Mouse (Mus musculus) right cerebral cortex, adult 2 months (tissue): ENCODE results near the gene Mettl7a1.
"Not testable (repeated sequence)": the region's sequence is repeated elsewhere in the genome, so short reads cannot be mapped to it uniquely, and the experiment has no call there.

Source experiments
- DNase-seq, 2 experiments: peaks; one replicate each; pipeline ENCODE4 v3.0.0; 2021 to 2022; ENCODE audit warnings: low spot score in 2 of 2

Mettl7a1 gene

DNA sequence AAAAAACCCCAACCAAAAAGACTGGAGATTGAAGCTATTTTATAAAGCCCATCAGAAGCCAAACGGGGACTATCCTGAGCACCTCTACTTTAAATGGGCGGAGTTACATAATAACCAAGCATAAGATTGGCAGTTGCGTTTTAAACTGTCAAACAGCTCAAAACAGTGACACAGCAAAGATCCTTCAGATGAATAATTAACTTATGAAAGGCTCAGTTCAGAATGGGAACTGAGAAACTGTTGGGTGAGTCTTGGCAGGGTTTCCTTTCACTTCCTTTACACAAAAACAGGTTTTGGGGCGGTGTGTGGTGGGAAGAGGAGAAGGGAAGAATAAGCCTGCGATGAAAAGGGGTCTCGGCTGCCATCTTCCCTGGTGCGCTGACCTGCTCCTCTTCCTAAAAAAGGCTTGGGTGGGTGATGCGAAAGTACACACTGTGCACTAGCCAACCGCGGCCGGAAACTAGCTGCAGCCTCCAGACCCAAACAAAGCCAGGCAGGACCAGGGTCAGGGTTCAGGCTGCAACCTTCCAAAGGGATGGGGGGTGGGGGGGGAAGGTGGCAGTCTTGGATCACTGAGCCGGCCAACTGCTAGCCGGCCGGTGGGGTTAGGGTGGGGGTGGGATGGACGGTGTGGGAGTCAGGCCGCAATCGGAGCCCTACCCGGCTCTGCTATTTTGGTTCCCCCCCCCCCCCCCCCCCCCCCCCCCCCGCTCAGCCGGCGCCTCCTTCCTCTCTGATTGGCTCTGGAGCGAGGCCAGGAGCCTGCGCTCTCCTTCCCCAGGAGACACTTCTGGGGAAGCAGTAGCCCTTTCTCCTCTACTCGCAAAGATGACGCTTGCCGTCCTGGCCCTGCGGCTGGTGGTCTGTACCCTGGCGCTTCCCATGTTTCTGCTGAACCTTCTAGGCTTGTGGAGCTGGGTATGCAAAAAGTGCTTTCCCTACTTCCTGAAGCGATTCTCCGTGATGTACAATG lies at the start of gene Mettl7a1:
Gene Mettl7a1, plus strand, starts transcription at position 122 of the 973 bp plus-strand sequence.
- DNase-seq: peak; percentile 83

DNA sequence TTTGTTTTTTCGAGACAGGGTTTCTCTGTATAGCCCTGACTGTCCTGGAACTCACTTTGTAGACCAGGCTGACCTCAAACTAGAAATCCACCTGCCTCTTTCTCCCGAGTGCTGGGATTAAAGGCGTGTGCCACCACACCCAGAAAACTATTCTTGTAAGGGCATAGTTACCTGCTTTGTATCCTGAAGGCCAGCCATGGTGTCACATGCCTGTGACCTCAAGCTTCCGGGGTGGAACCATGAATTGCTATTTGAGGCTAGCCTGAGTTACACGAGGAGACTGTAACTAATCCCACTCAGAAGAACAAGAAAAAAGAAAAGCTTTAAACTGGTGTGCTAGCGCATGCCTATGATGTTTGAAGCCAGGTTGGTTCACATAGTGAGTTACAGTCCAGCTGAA lies 47.6 kb upstream of the Mettl7a1 start:
- no peak for DNase-seq

DNA sequence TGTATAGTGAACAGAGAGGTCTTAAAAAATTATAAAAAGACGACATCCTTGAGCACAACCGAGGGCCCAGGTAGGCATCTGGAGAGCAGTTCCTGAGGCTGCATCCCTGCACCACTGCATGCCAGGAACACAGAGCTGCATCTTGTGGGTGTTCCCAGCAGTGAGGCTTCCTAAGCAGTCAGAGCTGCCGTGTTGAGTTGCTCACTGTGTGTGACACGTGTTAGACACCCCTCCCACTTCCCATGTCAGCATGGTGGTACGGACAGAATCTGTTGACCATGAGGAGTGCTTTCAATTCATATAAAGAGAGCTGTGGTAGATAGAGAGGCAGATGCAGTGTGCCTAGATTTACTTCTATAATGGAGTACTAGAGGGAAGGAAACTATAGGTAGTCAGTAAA lies 46.6 kb upstream of the Mettl7a1 start:
- no peak for DNase-seq

DNA sequence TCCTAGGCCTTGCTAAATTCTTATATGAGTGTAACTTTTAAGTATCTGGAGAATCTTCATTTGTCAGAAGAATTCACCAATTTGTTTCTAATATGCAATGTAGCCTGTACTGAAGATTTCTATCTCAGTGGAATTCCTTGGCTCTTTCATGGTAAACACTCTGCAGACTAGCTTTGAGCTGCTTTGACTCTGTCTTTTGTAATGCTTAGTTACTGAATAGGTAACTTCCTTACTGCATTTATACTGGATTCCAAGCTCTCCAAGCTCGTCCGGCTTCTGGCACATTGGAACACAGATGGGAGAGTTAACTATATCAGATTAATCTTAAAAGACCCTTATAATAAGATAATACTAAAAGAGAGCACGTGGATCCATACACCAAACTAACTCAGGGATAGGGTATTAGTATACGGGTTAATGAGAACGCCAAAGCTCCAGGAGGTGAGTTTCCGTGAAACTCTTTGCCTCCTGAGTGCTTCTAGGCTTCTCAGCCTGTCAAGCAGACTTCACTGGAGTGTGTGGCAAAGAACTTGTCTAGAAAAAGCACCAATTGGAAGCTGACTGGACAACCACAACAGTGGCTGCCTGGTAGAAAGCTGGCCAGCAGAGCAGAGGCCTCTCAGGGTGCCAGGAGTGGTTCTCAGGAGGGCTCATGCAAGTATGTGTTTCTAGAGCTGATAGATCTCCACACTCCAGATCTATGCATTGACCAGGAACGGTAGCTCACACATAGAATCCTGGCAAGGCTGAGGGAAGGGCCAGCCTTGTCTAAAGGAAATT lies 45.1 kb upstream of the Mettl7a1 start:
- DNase-seq: no peak

DNA sequence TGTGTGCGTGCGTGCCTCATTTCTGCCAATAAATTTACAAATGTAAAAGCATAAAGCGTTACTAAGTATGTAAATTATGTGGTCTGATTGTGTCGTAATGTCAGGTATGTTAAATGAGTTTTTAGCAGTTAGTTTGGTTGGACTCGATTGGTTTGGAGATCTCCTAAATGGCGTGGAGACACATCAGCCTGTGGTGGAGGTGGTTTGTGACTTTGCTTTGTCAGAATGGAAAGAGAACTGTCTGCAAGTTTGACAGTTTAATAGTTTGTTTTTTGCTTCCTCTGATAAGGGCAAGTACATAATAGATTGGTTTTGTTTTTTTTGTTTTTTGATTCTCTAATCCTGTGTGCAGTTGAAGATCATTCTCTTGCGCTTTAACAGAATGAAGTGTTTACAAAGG lies 43.6 kb upstream of the Mettl7a1 start:
- not testable (repeated sequence) for DNase-seq

DNA sequence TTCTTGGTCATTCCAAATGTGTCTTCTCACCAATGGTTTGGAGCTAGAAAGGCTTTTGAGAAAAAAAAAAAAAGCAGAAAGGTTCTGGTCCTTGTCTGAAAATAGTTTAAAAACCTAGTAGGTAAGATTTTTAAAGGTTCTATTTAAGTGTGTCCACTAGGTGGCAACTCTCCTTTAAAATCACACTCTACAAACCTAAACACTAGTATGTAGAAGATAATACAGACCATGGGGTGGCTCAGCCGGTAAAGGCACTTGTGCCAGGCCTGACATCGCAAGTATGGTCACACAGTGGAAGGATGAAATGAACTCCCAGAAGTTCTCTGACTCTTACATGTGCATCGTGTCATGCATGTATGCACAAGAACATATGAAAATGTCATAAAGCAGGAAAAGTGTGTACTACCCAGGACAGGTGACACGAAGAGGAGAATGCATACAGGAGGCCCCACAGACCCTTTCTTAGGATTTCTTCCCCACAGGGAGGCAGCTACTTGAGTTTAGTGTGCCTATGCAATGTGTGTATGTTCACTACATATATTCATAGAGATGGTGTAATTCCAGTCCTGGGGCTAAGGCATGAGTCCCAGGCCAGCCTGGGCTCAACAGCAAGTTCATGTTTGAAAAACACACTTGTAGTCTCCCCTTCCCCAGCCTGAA lies 40.6 kb upstream of the Mettl7a1 start:
- peak in 1 of 2 experiments; percentile 15 for DNase-seq

DNA sequence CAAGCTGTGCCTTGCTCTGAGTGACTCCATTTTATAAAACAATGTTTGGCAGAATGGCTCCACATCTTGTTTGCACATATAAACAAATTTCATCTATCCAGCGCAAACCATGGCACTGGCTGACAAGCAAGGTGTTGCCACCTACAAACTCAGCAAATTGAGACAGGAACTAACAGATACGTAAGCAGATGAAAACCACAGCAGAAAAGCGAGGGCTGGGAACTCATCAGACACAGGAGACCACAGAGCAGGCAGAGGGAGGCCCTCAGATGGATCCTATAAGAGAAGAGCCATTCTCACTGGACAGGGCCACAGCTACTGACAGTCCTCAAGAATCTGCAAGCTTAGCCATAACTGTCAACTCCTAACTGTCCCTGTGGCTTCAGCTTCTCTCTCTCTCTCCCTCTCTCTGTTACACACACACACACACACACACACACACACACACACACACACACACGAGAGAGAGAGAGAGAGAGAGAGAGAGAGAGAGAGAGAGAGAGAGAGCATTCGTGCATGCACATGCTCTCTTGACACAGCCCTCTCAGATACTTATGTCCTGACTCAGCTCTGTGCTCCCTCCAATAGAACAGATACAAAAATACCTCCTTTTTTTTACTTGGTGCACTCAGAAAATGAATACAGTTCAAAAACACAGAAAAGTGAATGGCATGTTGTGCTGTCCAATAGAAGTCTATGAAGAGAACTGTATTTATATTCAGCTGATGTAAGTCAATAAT lies 38.2 kb upstream of the Mettl7a1 start:
- DNase-seq: no peak

DNA sequence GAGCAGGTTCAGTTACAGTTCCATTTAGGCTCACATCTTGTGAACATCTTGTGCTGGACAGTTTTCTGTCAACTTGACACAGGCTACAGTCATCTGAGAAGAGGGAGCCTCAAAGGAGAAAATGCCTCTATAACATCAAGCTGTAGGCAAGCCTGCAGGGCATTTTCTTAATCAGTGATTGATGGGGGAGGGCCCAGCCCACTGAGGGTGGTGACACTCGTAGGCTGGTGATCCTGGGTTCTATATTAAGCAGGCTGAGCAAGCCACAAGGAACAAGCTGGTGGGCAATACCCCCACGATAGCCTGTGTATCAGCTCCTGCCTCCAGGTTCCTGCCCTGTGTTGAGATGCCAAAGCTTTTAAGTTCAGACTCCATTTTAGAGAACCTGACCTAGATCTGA lies 35.0 kb upstream of the Mettl7a1 start:
- no peak for DNase-seq

DNA sequence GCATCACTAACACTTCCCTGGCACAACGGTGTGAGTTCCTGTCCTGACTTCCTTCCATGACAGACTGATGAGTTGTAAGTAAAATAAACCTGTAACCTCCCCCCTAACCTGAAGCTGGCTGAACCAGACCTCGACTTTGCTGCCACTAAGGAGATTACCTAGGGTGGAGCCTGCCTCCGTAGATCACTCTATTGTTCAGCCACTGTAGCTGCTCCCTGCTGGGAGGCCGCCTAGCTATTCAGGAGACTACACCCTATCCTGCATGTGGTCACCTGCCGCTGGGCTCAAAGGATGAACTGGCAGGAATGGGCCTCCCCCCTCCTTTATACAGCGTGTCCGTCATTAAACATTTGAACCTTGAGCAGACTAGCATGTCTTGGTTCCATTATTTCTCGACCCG lies 34.2 kb upstream of the Mettl7a1 start:
- DNase-seq: no peak

DNA sequence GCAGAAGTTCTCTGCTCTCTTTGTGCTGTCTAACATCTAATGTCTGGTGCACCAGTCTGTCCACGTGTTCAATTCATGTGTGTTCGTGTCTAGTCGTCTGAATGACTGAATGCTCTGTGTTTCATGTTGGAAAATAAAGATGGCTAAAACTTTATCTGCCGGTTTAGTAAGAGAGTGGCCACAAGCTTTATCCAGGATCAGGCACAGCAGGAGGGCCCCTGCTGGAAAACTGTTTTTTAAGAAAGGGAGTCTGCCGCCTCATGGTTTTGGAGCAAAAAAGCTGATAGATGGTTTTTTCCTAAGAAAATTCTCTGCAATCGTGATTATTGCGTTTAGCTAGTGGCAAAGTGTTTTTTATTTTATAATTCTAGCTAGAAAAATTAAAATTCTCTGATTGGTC lies 33.3 kb upstream of the Mettl7a1 start:
- not testable (repeated sequence) for DNase-seq

DNA sequence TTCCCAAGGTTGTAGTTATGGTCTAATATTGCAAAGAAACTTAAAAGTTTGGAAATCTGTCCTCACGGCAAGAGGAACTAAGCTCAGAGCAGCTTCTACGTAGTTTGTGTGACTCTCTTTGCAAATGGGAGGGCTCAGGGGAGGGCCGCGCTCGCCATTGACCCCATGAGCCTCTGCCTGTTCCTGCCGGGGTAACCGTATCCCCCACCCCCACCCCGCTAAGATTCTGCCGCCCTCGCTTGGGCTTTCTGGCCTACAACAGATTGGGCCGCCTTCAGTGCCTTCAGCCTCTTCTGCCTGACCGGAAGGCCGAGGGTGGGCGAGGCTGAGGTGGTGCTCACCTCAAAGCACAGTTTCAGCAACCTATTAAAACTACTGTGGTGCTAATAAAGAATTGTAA lies 32.5 kb upstream of the Mettl7a1 start:
- DNase-seq: no peak

DNA sequence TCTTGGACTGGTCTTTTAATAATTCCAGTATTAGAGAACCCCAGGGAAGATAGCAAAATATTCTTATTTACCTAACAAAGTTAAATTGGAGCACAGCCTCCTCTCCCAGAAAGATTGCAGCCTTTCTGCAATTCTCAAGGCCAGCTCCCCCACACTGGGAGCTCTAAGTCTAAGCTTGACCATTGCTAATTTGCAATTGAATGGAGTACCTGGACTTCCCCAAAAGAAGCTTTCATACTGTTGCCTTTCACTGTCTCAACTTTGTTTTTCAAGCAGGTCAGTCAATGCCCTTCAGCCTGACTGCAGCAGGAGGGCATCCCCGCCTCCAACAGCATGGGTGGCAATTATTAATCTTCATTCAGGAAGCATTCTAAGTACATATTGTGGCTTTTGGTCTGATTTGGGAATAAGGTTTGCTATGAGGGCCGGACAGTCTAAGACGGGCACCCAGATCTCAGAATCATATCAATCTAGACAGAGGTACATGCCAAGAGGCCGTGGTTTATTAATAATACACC lies 30.1 kb upstream of the Mettl7a1 start:
- not testable (repeated sequence) for DNase-seq

DNA sequence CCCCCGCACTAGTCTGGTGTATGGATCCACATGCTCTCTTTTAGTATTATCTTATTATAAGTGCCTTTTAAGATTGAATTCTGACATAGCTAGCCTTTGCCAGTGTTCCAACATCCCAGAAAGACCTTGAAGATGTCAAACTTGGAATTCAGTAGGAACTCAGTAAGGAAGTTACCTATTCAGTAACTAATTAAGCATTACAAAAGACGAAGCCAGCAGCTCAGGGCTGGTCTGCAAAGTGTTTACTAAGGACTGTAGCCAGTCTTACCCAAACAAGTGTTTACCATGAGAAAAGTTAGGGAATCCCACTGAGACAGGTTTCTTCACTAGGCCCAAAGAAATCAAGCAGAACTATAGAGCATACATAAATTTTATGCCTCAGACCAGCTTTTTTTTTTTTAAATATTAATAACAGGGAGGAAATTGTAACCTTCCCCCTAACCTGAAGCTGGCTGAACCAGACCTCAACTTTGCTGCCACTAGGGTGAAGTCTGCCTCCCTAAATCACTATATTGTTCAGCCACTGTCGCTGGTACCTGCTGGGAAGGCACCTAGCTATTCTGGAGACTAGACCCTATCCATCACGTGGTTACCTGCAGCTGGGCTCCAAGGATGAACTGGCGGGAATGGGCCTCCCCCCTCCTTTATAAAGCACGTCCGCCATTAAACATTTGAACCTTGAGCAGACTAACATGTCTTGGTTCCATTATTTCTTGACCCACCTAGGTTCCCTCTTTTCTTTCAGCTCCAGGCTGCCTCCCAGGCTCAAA lies 29.0 kb upstream of the Mettl7a1 start:
- DNase-seq: no peak

DNA sequence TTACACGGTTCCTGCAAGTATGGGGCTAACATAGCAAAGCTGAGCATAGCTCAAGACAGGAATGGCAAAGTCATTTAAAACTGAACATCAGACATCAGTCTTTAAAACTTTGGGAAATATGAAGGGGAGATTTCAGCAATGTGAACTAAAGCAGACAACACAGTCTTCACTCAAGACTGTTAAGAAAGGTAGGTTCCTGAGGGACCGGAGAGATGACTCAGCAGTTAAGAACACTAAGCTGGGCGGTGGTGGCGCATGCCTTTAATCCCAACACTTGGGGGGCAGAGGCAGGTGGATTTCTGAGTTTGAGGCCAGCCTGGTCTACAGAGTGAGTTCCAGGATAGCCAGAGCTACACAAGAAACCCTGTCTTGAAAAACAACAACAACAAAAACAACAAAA lies 27.5 kb upstream of the Mettl7a1 start:
- DNase-seq: no peak

DNA sequence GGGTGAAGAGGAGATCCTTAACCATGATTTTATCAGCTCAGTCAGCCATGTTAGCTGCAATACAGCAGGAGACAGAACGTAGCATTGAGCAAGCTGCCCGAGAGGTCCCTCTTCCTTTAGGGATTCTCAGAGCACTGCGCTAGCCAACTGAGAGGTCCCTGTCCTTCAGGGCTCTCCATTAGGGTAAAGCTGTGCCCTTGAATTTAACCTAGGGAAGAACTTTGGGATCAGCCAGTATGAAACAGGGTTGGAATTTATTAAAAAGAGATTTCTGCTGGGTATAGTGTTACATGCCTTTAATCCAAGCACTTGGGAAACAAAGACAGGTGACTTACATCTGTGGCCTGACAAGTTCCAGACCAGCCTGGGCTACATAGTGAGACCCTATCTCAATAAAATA lies 26.4 kb upstream of the Mettl7a1 start:
- no peak for DNase-seq

DNA sequence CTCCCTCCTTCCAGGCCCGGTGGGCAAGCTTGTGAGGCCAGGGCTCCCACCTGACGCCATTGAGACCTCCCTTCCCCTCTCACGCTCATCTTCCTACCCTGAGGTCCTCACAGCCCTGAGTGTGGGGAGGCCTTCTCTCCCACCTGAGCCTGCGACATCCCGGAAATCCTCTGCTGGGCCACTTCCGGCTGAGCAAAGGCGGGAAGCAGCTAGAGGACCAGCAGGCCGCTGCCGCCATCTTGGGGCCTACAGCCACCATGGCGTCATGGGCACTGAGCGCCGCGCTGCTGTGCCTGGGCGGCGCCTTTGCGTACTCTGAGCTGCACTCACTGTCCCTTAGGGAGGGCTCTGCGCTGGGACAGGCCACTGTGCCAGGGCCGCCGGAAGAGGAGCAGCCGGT lies 23.3 kb upstream of the Mettl7a1 start, which contains the start of gene Tmprss12:
Gene Tmprss12, plus strand, starts transcription at position 212 of the 400 bp plus-strand sequence.
- no peak for DNase-seq

DNA sequence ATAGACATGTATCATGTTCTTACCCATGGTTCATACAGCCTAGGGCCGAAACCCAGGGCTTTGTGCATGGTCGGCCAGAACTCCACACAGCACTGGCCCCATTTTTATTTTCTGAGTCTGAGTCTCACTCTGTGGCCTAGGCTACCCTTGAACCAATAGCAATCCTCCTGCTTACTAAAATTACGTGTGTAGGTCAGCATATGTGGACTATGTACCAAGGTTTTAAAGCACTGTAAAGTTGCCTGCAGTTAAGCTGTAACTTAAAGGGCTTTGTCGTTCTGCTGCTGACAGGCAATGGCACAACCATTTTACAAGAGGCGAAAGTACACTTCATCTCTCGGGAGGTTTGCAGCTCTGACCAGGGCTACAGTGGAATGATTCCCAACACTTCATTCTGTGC lies 15.0 kb upstream of the Mettl7a1 start:
- DNase-seq: no peak

DNA sequence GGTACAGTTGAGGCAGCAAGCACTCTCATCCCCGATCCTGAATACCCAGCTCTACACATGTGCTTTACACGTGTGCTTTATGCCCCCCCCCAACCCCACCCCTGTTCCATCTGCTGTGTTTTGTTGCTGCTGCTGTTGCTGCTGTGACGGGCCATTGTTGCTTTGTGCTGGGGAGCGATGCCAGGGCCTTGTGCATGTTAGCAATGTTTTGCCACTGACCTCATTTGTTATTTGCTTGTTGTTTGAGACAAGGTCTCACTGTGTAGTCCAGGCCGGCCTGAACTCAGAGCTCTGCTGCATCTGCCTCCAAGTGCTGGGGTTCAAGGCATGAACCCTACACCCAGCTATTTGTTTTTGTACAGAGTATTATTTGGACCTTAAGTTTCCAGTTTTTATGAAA lies 13.1 kb upstream of the Mettl7a1 start:
- no peak for DNase-seq

DNA sequence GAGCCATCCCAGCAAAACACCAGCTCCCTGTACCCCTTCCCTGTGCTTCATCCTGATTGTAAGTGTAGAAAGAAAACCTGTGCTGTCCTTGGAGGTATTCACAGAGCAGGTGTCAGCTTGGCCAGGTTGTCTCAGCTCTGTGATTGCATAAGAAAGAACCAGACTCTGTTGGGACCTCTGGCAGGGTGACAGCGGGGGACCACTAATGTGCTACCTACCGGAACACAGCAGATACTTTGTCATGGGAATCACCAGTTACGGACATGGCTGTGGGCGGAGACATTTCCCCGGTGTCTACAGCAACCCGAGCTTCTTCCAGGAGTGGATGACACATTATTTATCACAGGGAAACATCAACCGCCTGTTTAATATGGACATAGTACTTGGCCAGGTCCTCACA lies 11.6 kb upstream of the Mettl7a1 start:
- DNase-seq: no peak

DNA sequence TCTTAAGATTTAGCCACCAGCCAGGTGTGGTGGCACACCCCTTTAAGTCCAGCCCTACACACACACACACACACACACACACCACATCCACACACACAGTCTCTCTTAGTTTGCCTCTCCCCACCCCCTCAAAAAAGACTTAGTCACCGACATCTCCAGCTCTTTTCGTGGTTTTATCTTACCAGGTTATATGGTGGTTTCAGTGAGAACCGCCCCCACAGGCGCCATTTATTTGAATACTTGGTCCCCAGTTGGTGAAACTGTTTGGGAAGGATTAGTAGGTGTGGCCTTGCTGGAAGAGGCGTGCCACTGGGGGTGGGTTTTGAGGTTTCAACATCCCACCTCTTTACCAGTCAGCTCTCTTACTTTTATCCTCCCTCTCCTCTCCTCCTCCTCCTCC lies 6.1 kb upstream of the Mettl7a1 start:
- DNase-seq: no peak
